Mouse (Mus musculus): Measurements from ENCODE around the gene Map3k1. TPM values are rescaled to one million over a fixed set of nuclear protein-coding genes. Genes with fewer than 3 reads are reported as not detected.

Gene Map3k1
- polyA plus RNA-seq, 1 experiment = 5.7 TPM

GRCm38 (mm10) chr13:111783451-111783850, 25.3 kb downstream of the Map3k1 start:
- Histone ChIP-seq H3K4me1 (peaks cover 18% of the 10 kb centered on the region), H3K36me3 (replicated peaks; ENCODE audit: low read length) (peaks cover 2% of the 10 kb centered on the region), H3K4me3 (replicated peaks) (peak overlapping the region; percentile 38), H3K27me3 (replicated peaks) (peaks cover 2% of the 10 kb centered on the region), H3K9me3 (no peaks in the 10 kb centered on the region)
- no peak for TF ChIP-seq FLI1 (IDR thresholded peaks at IDR 0.05; ENCODE audit: low read length)
- no peak for TF ChIP-seq GATA1 (IDR thresholded peaks at IDR 0.05; ENCODE audit: borderline replicate concordance, low read length)

- peaks cover 12% of the 10 kb centered on the region for H3K36me3 ChIP-seq (replicated peaks; ENCODE audit: low read length)
Measured at GRCm38 (mm10) chr13:111779471-111779870, 29.3 kb downstream of the Map3k1 start.

GRCm38 (mm10) chr13:111778606-111779005, 30.2 kb downstream of the Map3k1 start:
- peaks cover 22% of the 10 kb centered on the region for H3K4me1 ChIP-seq

More at GRCm38 (mm10) chr13:111779471-111779870, 29.3 kb downstream of the Map3k1 start:
- TF ChIP-seq GATA1 (IDR thresholded peaks at IDR 0.05; ENCODE audit: borderline replicate concordance, low read length) (no peak), FLI1 (IDR thresholded peaks at IDR 0.05; ENCODE audit: low read length) (no peak)
- peaks cover 22% of the 10 kb centered on the region for H3K4me1 ChIP-seq
- no peaks in the 10 kb centered on the region for H3K9me3 ChIP-seq
- H3K4me3 ChIP-seq (replicated peaks) = no peak overlapping the region
- no peaks in the 10 kb centered on the region for H3K27me3 ChIP-seq (replicated peaks)

GRCm38 (mm10) chr13:111777865-111778264, 30.9 kb downstream of the Map3k1 start:
- peaks cover 18% of the 10 kb centered on the region for H3K36me3 ChIP-seq (replicated peaks; ENCODE audit: low read length)
- peaks cover 22% of the 10 kb centered on the region for H3K4me1 ChIP-seq
- TF ChIP-seq GATA1 (IDR thresholded peaks at IDR 0.05; ENCODE audit: borderline replicate concordance, low read length) = no peak
- TF ChIP-seq FLI1 (IDR thresholded peaks at IDR 0.05; ENCODE audit: low read length) = no peak

More at GRCm38 (mm10) chr13:111778606-111779005, 30.2 kb downstream of the Map3k1 start:
- no peaks in the 10 kb centered on the region for H3K9me3 ChIP-seq
- peaks cover 15% of the 10 kb centered on the region for H3K36me3 ChIP-seq (replicated peaks; ENCODE audit: low read length)
- H3K4me3 ChIP-seq (replicated peaks) = peak overlapping the region; percentile 89
- TF ChIP-seq FLI1 (IDR thresholded peaks at IDR 0.05; ENCODE audit: low read length) (no peak), GATA1 (IDR thresholded peaks at IDR 0.05; ENCODE audit: borderline replicate concordance, low read length) (no peak)
- no peaks in the 10 kb centered on the region for H3K27me3 ChIP-seq (replicated peaks)

GRCm38 (mm10) chr13:111777179-111777578, 31.6 kb downstream of the Map3k1 start:
- TF ChIP-seq FLI1 (IDR thresholded peaks at IDR 0.05; ENCODE audit: low read length) (no peak), GATA1 (IDR thresholded peaks at IDR 0.05; ENCODE audit: borderline replicate concordance, low read length) (no peak)
- Histone ChIP-seq H3K27me3 (replicated peaks) (no peaks in the 10 kb centered on the region), H3K9me3 (no peaks in the 10 kb centered on the region), H3K4me1 (peaks cover 22% of the 10 kb centered on the region), H3K4me3 (replicated peaks) (no peak overlapping the region), H3K36me3 (replicated peaks; ENCODE audit: low read length) (peaks cover 23% of the 10 kb centered on the region)

More at GRCm38 (mm10) chr13:111777865-111778264, 30.9 kb downstream of the Map3k1 start:
- Histone ChIP-seq H3K4me3 (replicated peaks) (no peak overlapping the region), H3K9me3 (no peaks in the 10 kb centered on the region), H3K27me3 (replicated peaks) (no peaks in the 10 kb centered on the region)

GRCm38 (mm10) chr13:111772075-111772474, 36.7 kb downstream of the Map3k1 start:
- no peak for TF ChIP-seq FLI1 (IDR thresholded peaks at IDR 0.05; ENCODE audit: low read length)
- TF ChIP-seq GATA1 (IDR thresholded peaks at IDR 0.05; ENCODE audit: borderline replicate concordance, low read length) = no peak
- Histone ChIP-seq H3K9me3 (no peaks in the 10 kb centered on the region), H3K27me3 (replicated peaks) (no peaks in the 10 kb centered on the region), H3K4me3 (replicated peaks) (no peak overlapping the region), H3K4me1 (0 out of 2 replicates have a peak, but pooled peaks cover 3% of the 10 kb centered on the region), H3K36me3 (replicated peaks; ENCODE audit: low read length) (peaks cover 55% of the 10 kb centered on the region)

GRCm38 (mm10) chr13:111771232-111771631, 37.6 kb downstream of the Map3k1 start:
- Histone ChIP-seq H3K27me3 (replicated peaks) (no peaks in the 10 kb centered on the region), H3K9me3 (no peaks in the 10 kb centered on the region), H3K4me3 (replicated peaks) (no peak overlapping the region), H3K4me1 (0 out of 2 replicates have a peak, but pooled peaks cover 3% of the 10 kb centered on the region), H3K36me3 (replicated peaks; ENCODE audit: low read length) (peaks cover 62% of the 10 kb centered on the region)
- TF ChIP-seq GATA1 (IDR thresholded peaks at IDR 0.05; ENCODE audit: borderline replicate concordance, low read length) (no peak), FLI1 (IDR thresholded peaks at IDR 0.05; ENCODE audit: low read length) (no peak)

- peaks cover 63% of the 10 kb centered on the region for H3K36me3 ChIP-seq (replicated peaks; ENCODE audit: low read length)
- H3K4me1 ChIP-seq = 0 out of 2 replicates have a peak, but pooled peaks cover 3% of the 10 kb centered on the region
- no peaks in the 10 kb centered on the region for H3K27me3 ChIP-seq (replicated peaks)
- TF ChIP-seq FLI1 (IDR thresholded peaks at IDR 0.05; ENCODE audit: low read length) (no peak), GATA1 (IDR thresholded peaks at IDR 0.05; ENCODE audit: borderline replicate concordance, low read length) (no peak)
- H3K9me3 ChIP-seq = no peaks in the 10 kb centered on the region
- no peak overlapping the region for H3K4me3 ChIP-seq (replicated peaks)
Measured at GRCm38 (mm10) chr13:111770776-111771175, 38.0 kb downstream of the Map3k1 start.

GRCm38 (mm10) chr13:111762526-111762925, 46.3 kb downstream of the Map3k1 start:
- Histone ChIP-seq H3K4me1 (no peaks in the 10 kb centered on the region), H3K9me3 (no peaks in the 10 kb centered on the region), H3K27me3 (replicated peaks) (no peaks in the 10 kb centered on the region), H3K4me3 (replicated peaks) (no peak overlapping the region), H3K36me3 (replicated peaks; ENCODE audit: low read length) (peaks cover 85% of the 10 kb centered on the region)
- TF ChIP-seq GATA1 (IDR thresholded peaks at IDR 0.05; ENCODE audit: borderline replicate concordance, low read length) = no peak
- no peak for TF ChIP-seq FLI1 (IDR thresholded peaks at IDR 0.05; ENCODE audit: low read length)

GRCm38 (mm10) chr13:111756986-111757385, 51.8 kb downstream of the Map3k1 start:
- Histone ChIP-seq H3K27me3 (replicated peaks) (no peaks in the 10 kb centered on the region), H3K9me3 (0 out of 2 replicates have a peak, but pooled peaks cover 3% of the 10 kb centered on the region), H3K4me3 (replicated peaks) (no peak overlapping the region), H3K4me1 (no peaks in the 10 kb centered on the region), H3K36me3 (replicated peaks; ENCODE audit: low read length) (peaks cover 93% of the 10 kb centered on the region)
- TF ChIP-seq FLI1 (IDR thresholded peaks at IDR 0.05; ENCODE audit: low read length) (no peak), GATA1 (IDR thresholded peaks at IDR 0.05; ENCODE audit: borderline replicate concordance, low read length) (no peak)
